Mouse (Mus musculus) spleen, adult 2 months (tissue): ENCODE results near the gene Vmn1r149. TPM values are rescaled to one million over a fixed set of nuclear protein-coding genes. Genes with fewer than 3 reads are reported as not detected.
"Not testable (repeated sequence)": the region's sequence is repeated elsewhere in the genome, so short reads cannot be mapped to it uniquely, and the experiment has no call there.

Experiments
- DNase-seq, 2 experiments: peaks; one replicate each; pipeline versions ENCODE4 v3.0.0 to v3.0.0-alpha.2; 2012 to 2021; ENCODE audit warnings: low spot score in 2 of 2, low read depth in 1 of 2
- H3K27ac ChIP-seq: fragments of 200-500 bp; 2 replicates; pipeline ENCODE4 v1.5.1; 2012; ENCODE audit warnings: low read length, inconsistent platforms; ENCODE audit not compliant: insufficient read depth
- H3K27me3 ChIP-seq: fragments of 200-500 bp; 2 replicates; pipeline ENCODE4 v1.6.1; 2012; ENCODE audit warnings: mild to moderate bottlenecking, moderate library complexity, low read length, inconsistent platforms; ENCODE audit not compliant: control insufficient read depth, insufficient read depth
- H3K36me3 ChIP-seq: fragments of 200-500 bp; 2 replicates; pipeline ENCODE4 v1.6.1; 2012; ENCODE audit warnings: mild to moderate bottlenecking, low read length, inconsistent platforms; ENCODE audit not compliant: control insufficient read depth, insufficient read depth
- H3K4me1 ChIP-seq: fragments of 200-500 bp; 2 replicates; pipeline ENCODE4 v1.6.1; 2011; ENCODE audit warnings: inconsistent platforms; ENCODE audit not compliant: control insufficient read depth, insufficient read depth, insufficient read length
- H3K4me3 ChIP-seq: fragments of 200-500 bp; 2 replicates; pipeline ENCODE4 v1.5.1; 2011; ENCODE audit warnings: mild to moderate bottlenecking, inconsistent platforms; ENCODE audit not compliant: insufficient read depth, insufficient read length; ENCODE audit errors: extremely low read depth
- WGBS: fragments of 180-500 bp; shearing (Covaris S2); methylation state at CpG from one replicate; pipeline ENCODE4 v1.1.7; 2018; 5-methylcytosine and 5-hydroxymethylcytosine counted together
- polyA plus RNA-seq: library from polyadenylated mRNA; depleted of rRNA; stranded (reverse); fragments of >200 nt; gene quantifications from 2 replicates; pipeline ENCODE4 v1.2.3, GENCODE M21; 2012; rRNA removed

Vmn1r149 gene
- polyA plus RNA-seq, result not detected in 2 replicates

DNA sequence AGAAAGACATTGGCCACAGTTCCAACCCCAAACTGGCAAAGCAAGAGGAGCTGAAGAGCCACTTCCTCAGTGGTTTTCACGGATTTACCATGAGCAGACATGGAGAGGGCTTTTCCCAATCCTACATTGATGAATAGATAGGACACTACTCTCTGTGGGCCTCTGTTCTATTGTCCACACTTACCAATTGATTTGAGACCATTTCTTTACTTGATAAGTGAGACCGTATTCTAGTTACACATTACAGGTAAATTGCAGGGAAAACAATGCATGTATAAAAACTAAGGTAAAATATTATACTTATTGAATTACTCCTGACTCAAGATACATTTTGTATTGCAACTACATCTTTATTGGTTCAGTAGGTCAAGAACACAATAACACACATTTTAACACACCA, at the start of gene Vmn1r149:
TSS of gene Vmn1r149 (minus strand) at position 101 of the 400 bp plus-strand sequence.
- WGBS, result no CpG with 5 or more reads among the region's 2 CpGs
- not testable (repeated sequence) for H3K36me3 ChIP-seq

GRCm38 (mm10) chr7:22463975-22464374, 25.9 kb upstream of the Vmn1r149 start, which contains the start of gene Gm10665:
Gm10665 (minus strand) TSS chr7:22464075.
- not testable (repeated sequence) for H3K4me3 ChIP-seq, H3K4me1 ChIP-seq, H3K36me3 ChIP-seq, H3K27me3 ChIP-seq, H3K27ac ChIP-seq, DNase-seq
- WGBS, result no CpG with 5 or more reads among the region's 5 CpGs

More for the DNA sequence above, at the start of gene Vmn1r149:
- H3K27ac ChIP-seq, H3K27me3 ChIP-seq, H3K4me1 ChIP-seq, H3K4me3 ChIP-seq, DNase-seq: not testable (repeated sequence)

DNA sequence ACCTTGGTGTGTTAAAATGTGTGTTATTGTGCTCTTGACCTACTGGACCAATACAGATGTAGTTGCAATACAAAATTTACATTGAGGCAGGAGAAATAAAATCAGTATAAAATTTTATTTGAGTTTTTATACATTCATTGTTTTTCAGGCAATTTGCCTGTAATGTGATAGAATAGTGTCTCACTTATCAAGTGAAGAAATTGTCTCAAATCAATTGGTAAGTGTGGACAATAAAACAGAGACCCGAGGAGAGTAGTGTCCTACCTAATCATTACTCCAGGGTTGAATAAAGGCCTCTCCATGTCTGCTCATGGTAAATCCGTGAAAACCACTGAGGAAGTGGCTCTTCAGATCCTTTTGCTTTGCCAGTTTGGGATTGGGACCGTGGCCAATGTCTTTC, 24.7 kb downstream of the Vmn1r149 start, which contains the start of gene Vmn1r148:
TSS of gene Vmn1r148 (plus strand) at position 301 of the 400 bp plus-strand sequence.
- not testable (repeated sequence) for H3K4me1 ChIP-seq, H3K27ac ChIP-seq, DNase-seq, H3K36me3 ChIP-seq, H3K4me3 ChIP-seq, H3K27me3 ChIP-seq
- WGBS, result no CpG with 5 or more reads among the region's 3 CpGs

Other genes with a start within 250 kb of the Vmn1r149 start
- not detected in 2 replicates for gene Vmn1r143, start 248.9 kb downstream of the Vmn1r149 start, polyA plus RNA-seq
- gene Gm8653, start 237.0 kb downstream of the Vmn1r149 start, polyA plus RNA-seq, result not detected in 2 replicates
- gene Gm8453, start 208.7 kb downstream of the Vmn1r149 start, polyA plus RNA-seq, result not detected in 2 replicates
- not detected in 2 replicates for gene Gm4187, start 108.5 kb downstream of the Vmn1r149 start, polyA plus RNA-seq
- gene Gm8660, start 67.2 kb downstream of the Vmn1r149 start, polyA plus RNA-seq, result not detected in 2 replicates
- not detected in 2 replicates for gene Vmn1r148, start 24.6 kb downstream of the Vmn1r149 start, polyA plus RNA-seq
- not detected in 2 replicates for gene Gm10665, start 25.8 kb upstream of the Vmn1r149 start, polyA plus RNA-seq
- gene Vmn1r151, start 61.4 kb upstream of the Vmn1r149 start, polyA plus RNA-seq, result not detected in 2 replicates
- not detected in 2 replicates for gene Vmn1r152, start 84.7 kb upstream of the Vmn1r149 start, polyA plus RNA-seq
- gene Gm8677, start 96.7 kb upstream of the Vmn1r149 start, polyA plus RNA-seq, result not detected in 2 replicates
- gene Gm4201, start 127.1 kb upstream of the Vmn1r149 start, polyA plus RNA-seq, result not detected in 2 replicates
- gene Gm4565, start 149.9 kb upstream of the Vmn1r149 start, polyA plus RNA-seq, result not detected in 2 replicates
- gene Vmn1r155, start 219.8 kb upstream of the Vmn1r149 start, polyA plus RNA-seq, result not detected in 2 replicates